Mouse (Mus musculus) layer of hippocampus, postnatal 14 days (tissue): Measurements from ENCODE around the gene Gpr35. TPM values are rescaled to one million over a fixed set of nuclear protein-coding genes. Genes with fewer than 3 reads are reported as not detected.

ENCODE experiments used
- DNase-seq, 2 experiments: peaks; one replicate each; pipeline ENCODE4 v3.0.0; 2021 to 2022; ENCODE audit warnings: low spot score in 2 of 2, mixed read lengths in 1 of 2
- long read RNA-seq, 2 experiments: library from polyadenylated mRNA; stranded (forward); transcript quantifications; one replicate each; pipeline ENCODE4 v2.0.0; 2021
- total RNA-seq, 2 experiments: library from RNA; stranded (reverse); gene quantifications; 2 replicates each; pipeline ENCODE4 v1.2.3; 2021

The Gpr35 gene
- 1 to 10 TPM in 1 of 2 experiments, under 1 TPM in 1; 0.45 to 1.0 TPM for total RNA-seq
- long read RNA-seq, experiment 1 = 0 reads
- long read RNA-seq, experiment 2 = 0 reads

- no peak for DNase-seq
These were observed at the start of gene Gpr35 for GRCm38 (mm10) chr1:92950607-92951006. Gene Gpr35 (plus strand): TSS chr1:92950865.

DNA sequence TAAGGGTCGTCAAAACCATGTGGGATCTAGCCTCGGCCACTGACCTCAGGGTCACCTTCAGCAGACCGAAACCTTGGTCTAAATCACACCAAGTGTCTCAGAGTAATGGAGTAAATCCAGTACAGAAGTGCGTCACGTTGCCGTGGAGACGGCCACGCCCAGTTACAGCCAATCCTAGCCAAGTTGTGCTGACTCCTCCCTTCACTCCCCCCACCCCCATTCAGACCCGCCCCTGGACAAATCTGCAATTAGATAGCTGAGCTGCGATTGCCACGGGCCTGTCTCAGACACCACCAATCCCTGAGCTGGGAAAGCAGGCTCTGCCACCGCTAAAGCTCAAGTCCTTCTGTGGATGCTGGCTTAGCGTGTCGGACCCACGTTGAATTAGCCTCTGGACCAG is 47.9 kb upstream of the Gpr35 start, which contains the start of gene Ankmy1:
TSS of gene Ankmy1 (minus strand) at position 121 of the 400 bp plus-strand sequence.
- peak; percentile 52 to 54 for DNase-seq

- peak in 1 of 2 experiments; percentile 51 for DNase-seq
These were observed 47.0 kb upstream of the Gpr35 start for GRCm38 (mm10) chr1:92903627-92904026.

DNA sequence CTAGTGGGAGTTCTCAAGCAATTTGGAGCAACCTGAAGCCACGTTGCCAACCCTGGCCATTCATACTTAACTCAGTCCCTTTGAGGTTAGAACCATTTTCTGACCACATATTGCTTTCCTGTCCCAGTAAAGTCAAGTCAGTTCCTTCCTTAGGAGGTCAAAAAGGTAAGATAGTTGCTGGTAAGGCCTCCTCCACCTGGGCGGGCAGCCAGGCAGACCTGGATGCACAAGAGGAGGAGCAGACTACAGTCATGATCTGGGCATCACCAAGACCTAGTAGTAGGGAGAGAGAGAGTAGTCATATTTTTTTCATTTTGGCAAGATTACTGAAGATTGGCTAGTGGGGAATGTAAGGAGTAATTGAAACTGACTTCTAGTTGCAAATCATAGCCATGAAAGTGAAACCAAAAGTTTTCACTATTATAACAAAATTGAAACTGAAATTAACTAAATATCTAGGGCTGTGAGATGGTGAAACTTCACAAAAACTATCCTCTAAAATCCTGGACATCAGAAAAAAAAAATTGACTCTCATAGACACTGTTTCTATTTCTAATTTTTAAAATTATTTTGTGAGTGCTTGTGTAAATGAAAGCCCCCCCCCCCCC is 44.9 kb upstream of the Gpr35 start:
- no peak for DNase-seq

DNA sequence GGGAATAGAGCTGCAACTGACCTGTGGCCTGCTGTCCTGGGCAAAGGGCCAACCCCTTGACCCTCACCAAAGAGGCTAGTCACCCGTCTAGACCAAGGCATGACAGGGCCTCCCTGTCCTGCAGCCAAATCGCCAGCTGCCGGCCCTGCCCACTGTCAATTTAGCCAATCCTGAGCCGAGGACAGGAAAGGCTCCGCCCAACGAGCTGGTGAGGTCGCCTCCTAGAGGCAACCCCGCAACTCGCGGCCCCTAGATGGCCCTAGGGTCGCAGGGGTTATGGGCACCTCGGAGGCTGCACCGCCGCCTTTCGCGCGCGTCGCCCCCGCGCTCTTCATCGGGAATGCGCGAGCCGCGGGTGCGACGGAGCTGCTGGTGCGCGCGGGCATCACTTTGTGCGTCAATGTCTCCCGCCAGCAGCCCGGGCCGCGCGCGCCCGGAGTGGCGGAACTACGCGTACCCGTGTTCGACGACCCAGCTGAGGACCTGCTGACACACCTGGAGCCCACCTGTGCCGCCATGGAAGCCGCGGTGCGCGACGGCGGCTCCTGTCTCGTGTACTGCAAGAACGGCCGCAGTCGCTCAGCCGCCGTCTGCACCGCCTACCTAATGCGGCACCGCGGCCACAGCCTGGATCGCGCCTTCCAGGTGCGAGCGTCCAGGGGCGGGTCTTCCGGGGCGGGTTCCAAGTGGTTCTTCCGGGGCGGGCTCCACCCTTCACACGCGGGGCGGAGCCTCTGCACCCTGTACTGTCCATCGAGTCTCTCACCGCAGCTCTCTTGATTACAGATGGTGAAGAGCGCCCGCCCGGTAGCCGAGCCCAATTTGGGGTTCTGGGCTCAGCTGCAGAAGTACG is 43.7 kb upstream of the Gpr35 start, which contains the start of gene Dusp28:
TSS of gene Dusp28 (plus strand) at position 203 of the 853 bp plus-strand sequence.
- peak; percentile 77 to 80 for DNase-seq

DNA sequence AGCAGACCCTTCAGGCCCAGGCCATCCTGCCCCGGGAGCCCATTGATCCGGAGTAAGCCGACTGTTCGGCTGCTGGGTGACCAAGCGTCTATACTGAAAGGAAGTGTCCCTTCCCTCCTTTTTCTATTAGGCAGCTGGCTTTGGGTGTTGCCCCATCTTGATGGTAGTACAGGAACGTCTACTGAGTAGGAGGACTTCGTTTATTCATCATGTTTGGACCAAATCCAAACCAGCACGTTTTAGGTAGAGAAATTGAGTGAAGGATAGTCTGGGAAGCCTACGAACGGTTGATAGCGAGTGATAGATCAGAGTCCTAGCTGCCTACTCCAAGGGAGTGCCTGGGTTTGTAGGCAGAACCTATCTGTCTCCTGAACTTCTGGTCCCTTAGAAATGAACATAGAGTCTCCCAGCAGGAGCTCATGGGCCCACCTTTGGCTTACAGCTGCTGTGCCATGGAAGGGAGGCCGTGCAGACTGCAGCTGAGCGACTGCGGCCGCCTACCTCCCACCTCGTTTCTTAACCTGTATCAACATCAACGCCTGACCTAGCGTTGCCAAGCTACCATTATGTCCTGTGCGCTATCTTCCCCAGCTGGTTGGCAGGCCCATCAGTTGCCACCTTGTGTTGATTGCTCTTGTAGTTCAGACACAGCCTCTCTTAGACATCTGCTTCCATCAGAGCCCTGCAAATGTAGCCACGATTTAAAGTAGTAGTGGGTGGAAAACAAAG is 42.9 kb upstream of the Gpr35 start:
- DNase-seq = no peak

- DNase-seq = no peak
These were observed 42.0 kb upstream of the Gpr35 start for GRCm38 (mm10) chr1:92908664-92909063.

DNA sequence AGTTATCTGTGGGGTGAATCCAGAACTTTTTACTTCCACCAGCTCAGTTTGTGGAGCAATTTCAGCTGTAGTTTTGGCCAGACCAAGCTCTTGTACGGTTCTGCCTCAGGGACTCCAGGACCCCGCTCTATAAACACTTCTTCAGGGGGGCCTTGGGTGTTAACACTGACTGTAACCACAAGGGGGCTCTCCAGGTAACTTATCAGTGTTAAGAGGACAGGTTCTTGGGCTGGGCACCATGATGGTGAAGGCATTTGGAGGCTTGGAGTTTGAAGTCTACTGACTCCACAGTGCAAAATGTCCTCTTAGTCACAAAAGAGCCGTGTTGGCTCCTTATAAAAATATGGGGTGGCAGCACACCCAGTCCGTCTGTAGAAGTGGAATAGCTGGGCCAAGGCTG is 41.6 kb upstream of the Gpr35 start:
- DNase-seq = no peak

DNA sequence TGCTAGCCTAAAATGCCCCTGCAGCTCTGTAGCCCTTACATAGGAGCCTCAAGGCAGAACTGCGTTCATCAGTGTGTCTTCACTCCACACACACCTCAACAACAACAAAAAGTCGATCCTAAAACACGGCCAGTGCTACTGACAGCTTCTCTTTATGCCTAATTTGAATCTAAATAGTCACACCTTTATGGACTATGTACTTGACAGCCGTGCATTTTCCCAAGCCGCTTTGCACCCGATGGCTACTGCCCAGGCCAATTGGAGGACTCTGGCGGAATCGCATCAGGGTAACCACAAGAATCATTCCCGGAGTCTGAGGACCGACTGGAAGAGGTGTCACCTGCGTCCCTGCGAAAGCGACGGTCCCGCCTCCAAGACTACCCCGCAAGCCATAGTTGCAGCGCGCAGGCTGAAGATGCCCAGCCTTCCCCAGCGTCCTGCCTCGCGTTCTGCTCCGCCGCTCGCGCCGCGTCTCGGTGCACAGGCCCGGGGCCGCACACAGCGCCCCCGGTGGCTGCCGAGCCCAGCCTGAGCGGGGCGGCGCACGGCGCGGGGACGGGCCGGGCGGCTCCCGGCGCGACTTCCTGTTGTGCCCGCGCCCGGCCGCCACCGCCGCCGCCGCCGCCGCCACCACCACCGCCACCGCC is 40.3 kb upstream of the Gpr35 start, which contains the start of gene Rnpepl1:
TSS of gene Rnpepl1 (plus strand) at position 545 of the 647 bp plus-strand sequence.
- DNase-seq = peak; percentile 70 to 76

DNA sequence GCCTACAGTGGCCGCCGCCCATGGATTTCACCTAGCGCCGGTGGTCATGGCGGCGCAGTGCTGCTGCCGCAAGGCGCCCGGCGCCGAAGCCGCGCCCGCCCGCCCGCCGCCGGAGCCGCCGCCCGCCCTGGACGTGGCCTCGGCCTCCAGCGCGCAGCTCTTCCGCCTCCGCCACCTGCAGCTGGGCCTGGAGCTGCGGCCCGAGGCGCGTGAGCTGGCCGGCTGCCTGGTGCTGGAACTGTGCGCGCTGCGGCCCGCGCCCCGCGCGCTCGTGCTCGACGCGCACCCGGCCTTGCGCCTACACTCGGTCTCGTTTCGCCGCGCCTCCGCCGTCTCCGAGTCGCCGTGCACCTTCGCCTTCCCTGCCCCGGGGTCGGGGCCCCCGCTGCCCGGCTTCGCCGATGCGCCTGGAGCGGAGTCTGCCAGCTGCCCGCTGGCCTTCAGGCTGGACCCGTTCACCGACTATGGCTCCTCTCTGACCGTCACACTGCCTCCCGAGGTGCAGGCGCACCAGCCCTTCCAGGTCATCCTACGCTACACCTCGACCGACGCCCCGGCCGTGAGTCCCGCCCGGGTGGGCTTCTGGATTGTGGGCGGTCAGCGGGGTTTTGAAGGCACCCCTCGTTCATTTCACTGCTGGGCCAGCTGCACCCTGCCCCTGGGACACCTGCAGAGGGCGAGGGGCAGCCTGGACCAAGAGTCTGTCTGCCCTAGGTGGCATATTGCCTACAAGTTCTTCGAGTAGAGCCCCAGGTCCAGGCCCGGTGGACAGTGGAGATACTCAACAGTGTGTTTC is 39.5 kb upstream of the Gpr35 start:
- peak; percentile 64 to 75 for DNase-seq

- DNase-seq = no peak
These were observed 38.9 kb upstream of the Gpr35 start for GRCm38 (mm10) chr1:92911721-92912138.

DNA sequence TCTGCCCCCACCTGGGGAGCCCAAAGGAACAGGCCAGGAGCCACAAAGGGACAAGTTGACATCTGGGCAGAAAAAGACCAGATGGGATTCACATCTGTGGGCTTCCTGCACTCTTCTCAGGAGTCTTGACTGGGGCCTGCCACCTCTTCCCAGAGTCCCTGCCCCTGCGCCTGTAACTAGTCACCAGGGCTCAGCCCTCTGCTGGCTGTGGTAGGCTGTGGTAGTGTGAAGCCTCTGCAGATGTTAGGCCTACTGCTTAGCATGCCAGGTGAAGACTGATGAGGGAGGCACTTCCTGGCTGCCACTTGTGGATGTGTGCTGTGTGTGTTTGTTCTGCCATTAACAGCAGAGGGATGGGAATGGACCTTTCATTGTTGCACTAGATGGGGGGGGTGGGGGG is 38.4 kb upstream of the Gpr35 start:
- no peak for DNase-seq

DNA sequence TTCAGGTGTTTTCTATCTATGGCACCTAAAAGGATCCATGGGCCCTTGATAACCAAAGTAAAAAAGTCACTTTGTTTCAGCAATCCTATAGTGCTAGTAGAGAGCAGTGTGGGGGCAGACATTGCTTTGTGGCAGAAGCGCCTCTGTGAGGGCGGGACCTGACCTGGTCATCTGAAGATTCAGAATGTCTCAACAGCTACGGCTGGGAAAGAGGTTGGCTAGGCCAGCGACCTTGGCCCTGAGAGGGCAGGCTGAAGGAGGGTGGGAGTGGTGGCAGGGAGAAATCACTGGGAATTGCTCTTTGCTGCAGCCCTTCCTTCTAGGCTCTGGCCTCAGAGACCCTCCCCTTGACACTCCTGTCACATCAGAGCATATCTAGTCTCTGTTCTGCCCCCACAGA is 36.4 kb upstream of the Gpr35 start:
- no peak for DNase-seq

- DNase-seq = no peak
These were observed 35.7 kb upstream of the Gpr35 start for GRCm38 (mm10) chr1:92914993-92915392.

- DNase-seq = no peak
These were observed 33.9 kb upstream of the Gpr35 start for GRCm38 (mm10) chr1:92916725-92917124.

DNA sequence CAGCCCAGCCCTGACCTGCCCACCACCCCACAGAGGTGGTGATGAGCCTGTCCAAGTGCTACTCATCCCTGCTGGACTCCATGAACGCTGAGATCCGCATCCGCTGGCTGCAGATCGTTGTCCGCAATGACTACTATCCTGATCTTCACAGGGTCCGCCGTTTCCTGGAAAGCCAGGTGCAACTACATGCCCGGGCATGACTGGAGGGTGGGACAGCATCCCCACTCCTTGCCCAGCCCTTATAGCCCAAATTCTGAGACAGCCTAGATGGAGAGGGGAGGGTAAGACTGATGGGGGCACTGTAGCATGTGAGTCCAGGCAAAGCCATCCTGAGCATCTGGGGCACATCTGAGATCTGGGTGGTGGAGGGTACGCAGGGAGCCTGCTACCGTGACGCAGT is 31.5 kb upstream of the Gpr35 start:
- DNase-seq = no peak

- DNase-seq = no peak
These were observed 30.9 kb upstream of the Gpr35 start for GRCm38 (mm10) chr1:92919775-92920174.

DNA sequence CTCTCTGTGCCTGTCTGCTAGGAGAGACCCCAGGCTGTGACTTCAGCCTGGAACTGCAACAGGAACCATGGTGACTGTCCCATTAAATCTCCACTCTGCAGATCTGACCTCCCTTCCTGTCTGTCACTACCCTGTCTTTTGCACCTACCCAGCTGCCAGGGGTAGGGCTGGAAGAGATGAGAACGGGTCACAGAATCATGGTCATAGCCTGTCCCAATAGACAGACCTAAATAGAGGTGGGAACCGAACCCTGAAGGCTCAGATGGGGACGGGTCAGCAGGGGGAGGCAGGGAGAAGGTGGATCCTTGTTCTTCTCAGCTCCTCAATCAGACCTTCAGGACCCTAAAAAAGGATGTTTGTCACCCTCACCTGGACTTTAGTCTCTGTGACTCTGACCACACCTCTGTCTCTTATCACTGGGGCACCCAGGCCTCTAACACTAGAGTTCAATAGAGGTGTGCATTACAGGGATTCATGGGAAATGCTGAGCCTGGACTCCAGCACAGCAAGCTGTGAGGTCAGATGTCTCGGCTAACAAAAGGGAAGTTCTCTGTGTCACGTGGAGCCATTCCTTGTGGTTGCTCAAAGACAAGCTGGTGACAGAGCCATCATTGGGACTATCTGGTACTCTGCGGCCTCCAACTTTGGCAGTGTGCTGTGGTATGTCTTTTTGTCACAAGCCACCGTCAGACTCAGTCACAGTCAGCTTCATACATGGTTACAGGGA is 30.0 kb upstream of the Gpr35 start:
- DNase-seq = no peak

- DNase-seq = no peak
These were observed 29.2 kb upstream of the Gpr35 start for GRCm38 (mm10) chr1:92921496-92921895.
